Mouse (Mus musculus) myocyte (in vitro differentiated cells): ENCODE measurements around the gene Pam. TPM values are rescaled to one million over a fixed set of nuclear protein-coding genes. Genes with fewer than 3 reads are reported as not detected.
A peak's percentile ranks its signal among the peaks of the same experiment; 100 is the strongest.
"Not testable (repeated sequence)": the region's sequence is repeated elsewhere in the genome, so short reads cannot be mapped to it uniquely, and the experiment has no call there.

Experiments
- H3K27me3 ChIP-seq: one replicate; pipeline ENCODE4 v1.6.1; 2011; ENCODE audit not compliant: control insufficient read depth, insufficient read depth, insufficient read length
- H3K36me3 ChIP-seq: one replicate; pipeline ENCODE4 v1.6.1; 2011; ENCODE audit not compliant: control insufficient read depth, insufficient read depth
- H3K4me2 ChIP-seq: one replicate; pipeline ENCODE4 v1.6.1; 2011; ENCODE audit warnings: low read depth, control low read depth
- H3K4me3 ChIP-seq: one replicate; pipeline ENCODE4 v1.5.1; 2011; ENCODE audit warnings: mild to moderate bottlenecking, control low read depth, moderate library complexity
- H3K79me2 ChIP-seq: one replicate; pipeline ENCODE4 v1.6.1; 2011; ENCODE audit not compliant: control insufficient read depth, insufficient read depth
- H3ac ChIP-seq: one replicate; pipeline ENCODE4 v1.6.1; 2011; ENCODE audit not compliant: control insufficient read depth, insufficient read length
- CEBPB ChIP-seq: IDR thresholded peaks from 2 replicates; pipeline ENCODE4 v1.6.1; 2011; ENCODE audit warnings: mild to moderate bottlenecking, moderate library complexity; ENCODE audit not compliant: poor library complexity, insufficient read depth, severe bottlenecking
- E2F4 ChIP-seq: IDR thresholded peaks from one replicate; pipeline ENCODE4 v1.6.1; 2011; ENCODE audit warnings: mild to moderate bottlenecking, control low read depth, moderate library complexity; ENCODE audit not compliant: insufficient read depth
- MAX ChIP-seq: IDR thresholded peaks from one replicate; pipeline ENCODE4 v1.6.1; 2011; ENCODE audit warnings: low read depth, mild to moderate bottlenecking, control low read depth
- MYOD1 ChIP-seq, 3 experiments: IDR thresholded peaks; one replicate each; pipeline ENCODE4 v1.6.1; 2011; ENCODE audit warnings: control low read depth in 2 of 3, low read depth in 2 of 3, mild to moderate bottlenecking in 2 of 3, moderate library complexity in 1 of 3; ENCODE audit not compliant: insufficient read length in 2 of 3, control insufficient read depth in 1 of 3
- MYOG ChIP-seq, 3 experiments: IDR thresholded peaks; one replicate each; pipeline ENCODE4 v1.6.1; 2011; ENCODE audit warnings: control low read depth in 2 of 3, low read depth in 2 of 3, mild to moderate bottlenecking in 2 of 3; ENCODE audit not compliant: insufficient read length in 2 of 3, control insufficient read depth in 1 of 3, insufficient read depth in 1 of 3
- POLR2A ChIP-seq: IDR thresholded peaks from one replicate; pipeline ENCODE4 v1.6.1; 2011; ENCODE audit warnings: low read depth, mild to moderate bottlenecking, control low read depth, moderate library complexity; ENCODE audit not compliant: insufficient read length
- POLR2AphosphoS2 ChIP-seq: IDR thresholded peaks from one replicate; pipeline ENCODE4 v1.6.1; 2011; ENCODE audit warnings: low read depth, control low read depth; ENCODE audit not compliant: insufficient read length
- REST ChIP-seq: IDR thresholded peaks from one replicate; pipeline ENCODE4 v1.6.1; 2011; ENCODE audit warnings: mild to moderate bottlenecking, control low read depth, moderate library complexity; ENCODE audit not compliant: insufficient read depth, insufficient read length
- SRF ChIP-seq: IDR thresholded peaks from one replicate; pipeline ENCODE4 v1.6.1; 2011; ENCODE audit warnings: low read depth; ENCODE audit not compliant: control insufficient read depth, insufficient read length
- TCF12 ChIP-seq: IDR thresholded peaks from one replicate; pipeline ENCODE4 v1.6.1; 2011; ENCODE audit warnings: mild to moderate bottlenecking, control low read depth; ENCODE audit not compliant: poor library complexity, insufficient read depth, severe bottlenecking
- TCF3 ChIP-seq: IDR thresholded peaks from one replicate; pipeline ENCODE4 v1.6.1; 2011; ENCODE audit warnings: low read depth, control low read depth; ENCODE audit not compliant: insufficient read length
- USF1 ChIP-seq: IDR thresholded peaks from one replicate; pipeline ENCODE4 v1.6.1; 2011; ENCODE audit warnings: low read depth, mild to moderate bottlenecking, control low read depth, moderate library complexity
- polyA plus RNA-seq: library from polyadenylated mRNA; unstranded; fragments of >200 nt; fragmentation: generic; extraction: Trizol; gene quantifications from one replicate; pipeline ENCODE4 v1.2.1, GENCODE M21; 2012; ENCODE audit warnings: missing spikeins

The Pam gene
- polyA plus RNA-seq, 1 experiment = 29.4 TPM

GRCm38 (mm10) chr1:97769294-97769903, 326.0 kb downstream of the Pam start:
- TF ChIP-seq USF1 = no peak
- TF ChIP-seq POLR2A = no peak
- TF ChIP-seq E2F4 = no peak
- no peak for TF ChIP-seq MYOG (IDR thresholded peaks at IDR 0.05; ENCODE audit: control insufficient read depth in 1 of 3, insufficient read depth in 1 of 3, insufficient read length in 2 of 3, low read depth in 2 of 3)
- TF ChIP-seq MYOD1 (IDR thresholded peaks at IDR 0.05; ENCODE audit: control insufficient read depth in 1 of 3, insufficient read length in 2 of 3, low read depth in 2 of 3) = no peak
- peak overlapping the region; percentile 63 for H3K4me2 ChIP-seq
- peak overlapping the region; percentile 94 for H3K4me3 ChIP-seq
- H3K36me3 ChIP-seq = no peaks in the 10 kb centered on the region
- peak overlapping the region; percentile 43 for H3ac ChIP-seq
- H3K79me2 ChIP-seq = peaks cover 43% of the 10 kb centered on the region
- H3K27me3 ChIP-seq = no peaks in the 10 kb centered on the region

- Histone ChIP-seq H3K36me3 (no peaks in the 10 kb centered on the region), H3K27me3 (no peaks in the 10 kb centered on the region), H3K4me3 (peak overlapping the region; percentile 94), H3K4me2 (peak overlapping the region; percentile 63), H3ac (peak overlapping the region; percentile 43), H3K79me2 (peaks cover 48% of the 10 kb centered on the region)
- no peak for TF ChIP-seq MYOG (IDR thresholded peaks at IDR 0.05; ENCODE audit: control insufficient read depth in 1 of 3, insufficient read depth in 1 of 3, insufficient read length in 2 of 3, low read depth in 2 of 3)
- TF ChIP-seq MYOD1 (IDR thresholded peaks at IDR 0.05; ENCODE audit: control insufficient read depth in 1 of 3, insufficient read length in 2 of 3, low read depth in 2 of 3) = no peak
- no peak for TF ChIP-seq SRF
- no peak for TF ChIP-seq REST
- TF ChIP-seq POLR2AphosphoS2 = no peak
- no peak for TF ChIP-seq TCF12
- TF ChIP-seq CEBPB = no peak
- no peak for TF ChIP-seq E2F4
- no peak for TF ChIP-seq TCF3
Observed at GRCm38 (mm10) chr1:97768906-97769293, 326.5 kb downstream of the Pam start.

- H3K4me2 ChIP-seq = no peak overlapping the region
- no peaks in the 10 kb centered on the region for H3K27me3 ChIP-seq
- peaks cover 50% of the 10 kb centered on the region for H3K79me2 ChIP-seq
- no peak overlapping the region for H3K4me3 ChIP-seq
- H3ac ChIP-seq = no peak overlapping the region
- no peaks in the 10 kb centered on the region for H3K36me3 ChIP-seq
- no peak for TF ChIP-seq TCF12
- no peak for TF ChIP-seq CEBPB
- no peak for TF ChIP-seq MAX
Observed at GRCm38 (mm10) chr1:97768089-97768488, 327.4 kb downstream of the Pam start.

GRCm38 (mm10) chr1:97765712-97766111, 329.7 kb downstream of the Pam start:
- not testable (repeated sequence) for H3ac ChIP-seq, H3K4me3 ChIP-seq, H3K36me3 ChIP-seq, H3K4me2 ChIP-seq, H3K27me3 ChIP-seq
- H3K79me2 ChIP-seq = peaks cover 50% of the 10 kb centered on the region

- Histone ChIP-seq H3K27me3 (no peaks in the 10 kb centered on the region), H3K79me2 (peaks cover 21% of the 10 kb centered on the region), H3K4me3 (no peak overlapping the region), H3K4me2 (no peak overlapping the region), H3ac (no peak overlapping the region), H3K36me3 (peaks cover 4% of the 10 kb centered on the region)
- TF ChIP-seq TCF3 (no peak), SRF (no peak), REST (no peak), MYOG (IDR thresholded peaks at IDR 0.05; ENCODE audit: control insufficient read depth in 1 of 3, insufficient read depth in 1 of 3, insufficient read length in 2 of 3, low read depth in 2 of 3) (no peak), USF1 (no peak), MYOD1 (IDR thresholded peaks at IDR 0.05; ENCODE audit: control insufficient read depth in 1 of 3, insufficient read length in 2 of 3, low read depth in 2 of 3) (no peak), POLR2A (no peak), POLR2AphosphoS2 (no peak), TCF12 (no peak), CEBPB (no peak), E2F4 (no peak), MAX (no peak)
Observed at GRCm38 (mm10) chr1:97761477-97761876, 334.0 kb downstream of the Pam start.
